Mouse (Mus musculus) liver, postnatal 0 days (tissue): Measurements from ENCODE around the gene Vmn1r104. TPM values are rescaled to one million over a fixed set of nuclear protein-coding genes. Genes with fewer than 3 reads are reported as not detected.
"Not testable (repeated sequence)": the region's sequence is repeated elsewhere in the genome, so short reads cannot be mapped to it uniquely, and the experiment has no call there.

Experiments
- ATAC-seq: fragments of 200-750 bp; cut with Nextera tagmentation; 2 replicates; pipeline ENCODE4 v1.8.0; 2017; ENCODE audit warnings: mild to moderate bottlenecking, moderate library complexity
- DNase-seq: peaks from one replicate; pipeline ENCODE4 v3.0.0-alpha.2; 2016
- H3K27ac ChIP-seq: fragments of 300-500 bp; sonication (generic); 2 replicates; pipeline ENCODE4 v1.5.1; 2014; ENCODE audit warnings: antibody characterized with exemption, moderate library complexity, mild to moderate bottlenecking, low read depth
- H3K27me3 ChIP-seq: fragments of 300-500 bp; sonication (generic); 2 replicates; pipeline ENCODE4 v1.6.1; 2014; ENCODE audit warnings: low read length, control low read depth, mixed read lengths; ENCODE audit not compliant: insufficient read depth
- H3K36me3 ChIP-seq: fragments of 300-500 bp; sonication (generic); replicated peaks from 2 replicates; pipeline ENCODE4 v1.6.1; 2014; ENCODE audit warnings: mild to moderate bottlenecking, control low read depth, low read length, moderate library complexity, mixed read lengths; ENCODE audit not compliant: insufficient read depth
- H3K4me1 ChIP-seq: fragments of 300-500 bp; sonication (generic); 2 replicates; pipeline ENCODE4 v1.6.1; 2014; ENCODE audit warnings: antibody characterized with exemption, mild to moderate bottlenecking, control low read depth; ENCODE audit not compliant: insufficient read depth
- H3K4me2 ChIP-seq: fragments of 300-500 bp; sonication (generic); 2 replicates; pipeline ENCODE4 v1.6.1; 2014; ENCODE audit warnings: low read depth, mild to moderate bottlenecking, low read length, moderate library complexity, mixed read lengths
- H3K4me3 ChIP-seq: fragments of 300-500 bp; sonication (generic); 2 replicates; pipeline ENCODE4 v1.5.1; 2014; ENCODE audit warnings: low read depth, low read length
- H3K9ac ChIP-seq: fragments of 300-500 bp; sonication (generic); replicated peaks from 2 replicates; pipeline ENCODE4 v1.6.1; 2014; ENCODE audit warnings: mild to moderate bottlenecking, moderate library complexity
- H3K9me3 ChIP-seq: fragments of 300-500 bp; sonication (generic); 2 replicates; pipeline ENCODE4 v1.6.1; 2016; ENCODE audit warnings: mild to moderate bottlenecking, control low read depth, low read length, mixed read lengths
- WGBS: fragments of 180-500 bp; shearing (Covaris S2); extraction: QIAGEN DNeasy Blood & Tissue Kit; methylation state at CpG from one replicate; pipeline ENCODE4 v1.1.7; 2014; ENCODE audit not compliant: insufficient replicate concordance; 5-methylcytosine and 5-hydroxymethylcytosine counted together
- polyA plus RNA-seq: library from polyadenylated mRNA; unstranded; fragments of >200 nt; fragmentation: Nextera tagmentation; extraction: Ambion mirVana; gene quantifications from 2 replicates; pipeline ENCODE4 v1.2.1, GENCODE M21; 2015

Vmn1r104 gene
- polyA plus RNA-seq = not detected in 2 replicates

- H3K9me3 ChIP-seq, H3K36me3 ChIP-seq, H3K4me3 ChIP-seq, H3K27ac ChIP-seq, H3K9ac ChIP-seq, DNase-seq, H3K4me2 ChIP-seq, H3K27me3 ChIP-seq, ATAC-seq, H3K4me1 ChIP-seq: not testable (repeated sequence)
- WGBS = no CpG with 5 or more reads among the region's 3 CpGs
These were observed at the start of gene Vmn1r104 for GRCm38 (mm10) chr7:20533537-20533936. TSS of gene Vmn1r104 (plus strand) at chr7:20533837.

- not testable (repeated sequence) for H3K9ac ChIP-seq, H3K9me3 ChIP-seq, DNase-seq, ATAC-seq, H3K27ac ChIP-seq, H3K4me2 ChIP-seq, H3K4me3 ChIP-seq, H3K4me1 ChIP-seq, H3K36me3 ChIP-seq, H3K27me3 ChIP-seq
- no CpG with 5 or more reads among the region's 3 CpGs for WGBS
These were observed 23.2 kb upstream of the Vmn1r104 start, which contains the start of gene Vmn1r103 for GRCm38 (mm10) chr7:20510434-20510833. TSS of gene Vmn1r103 (minus strand) at chr7:20510534.

GRCm38 (mm10) chr7:20545657-20546056 lies 12.0 kb downstream of the Vmn1r104 start, which contains the start of gene Gm5726:
TSS of gene Gm5726 (minus strand) at chr7:20545757.
- WGBS = no CpG with 5 or more reads among the region's 1 CpGs
- H3K9ac ChIP-seq, H3K27me3 ChIP-seq, H3K4me1 ChIP-seq, ATAC-seq, DNase-seq, H3K4me2 ChIP-seq, H3K9me3 ChIP-seq, H3K36me3 ChIP-seq, H3K4me3 ChIP-seq, H3K27ac ChIP-seq: not testable (repeated sequence)

GRCm38 (mm10) chr7:20576141-20576540 lies 42.5 kb downstream of the Vmn1r104 start, which contains the start of gene Gm4141:
TSS of gene Gm4141 (minus strand) at chr7:20576241.
- WGBS = no CpG with 5 or more reads among the region's 3 CpGs
- H3K9me3 ChIP-seq, H3K36me3 ChIP-seq, H3K4me2 ChIP-seq, DNase-seq, H3K9ac ChIP-seq, H3K27ac ChIP-seq, H3K4me1 ChIP-seq, ATAC-seq, H3K4me3 ChIP-seq, H3K27me3 ChIP-seq: not testable (repeated sequence)

Other genes with a start within 250 kb of the Vmn1r104 start
- gene Gm4133, start 199.8 kb upstream of the Vmn1r104 start, polyA plus RNA-seq = not detected in 2 replicates
- not detected in 2 replicates for gene Gm5728, start 158.4 kb upstream of the Vmn1r104 start, polyA plus RNA-seq
- gene Vmn1r100, start 115.9 kb upstream of the Vmn1r104 start, polyA plus RNA-seq = not detected in 2 replicates
- not detected in 2 replicates for gene Vmn1r101, start 91.2 kb upstream of the Vmn1r104 start, polyA plus RNA-seq
- gene Gm10670, start 58.9 kb upstream of the Vmn1r104 start, polyA plus RNA-seq = not detected in 2 replicates
- gene Vmn1r103, start 23.3 kb upstream of the Vmn1r104 start, polyA plus RNA-seq = not detected in 2 replicates
- not detected in 2 replicates for gene Gm5726, start 11.9 kb downstream of the Vmn1r104 start, polyA plus RNA-seq
- gene Gm4141, start 42.4 kb downstream of the Vmn1r104 start, polyA plus RNA-seq = not detected in 2 replicates
- gene Gm4513, start 65.2 kb downstream of the Vmn1r104 start, polyA plus RNA-seq = not detected in 2 replicates
- not detected in 2 replicates for gene Vmn1r107, start 135.1 kb downstream of the Vmn1r104 start, polyA plus RNA-seq
- gene Vmn1r111, start 169.4 kb downstream of the Vmn1r104 start, polyA plus RNA-seq = not detected in 2 replicates
- gene Gm10668, start 196.8 kb downstream of the Vmn1r104 start, polyA plus RNA-seq = not detected in 2 replicates
- gene Vmn1r112, start 237.3 kb downstream of the Vmn1r104 start, polyA plus RNA-seq = not detected in 2 replicates